Mouse (Mus musculus): Measurements from ENCODE around the gene Mpg. TPM values are rescaled to one million over a fixed set of nuclear protein-coding genes. Genes with fewer than 3 reads are reported as not detected.
A peak's percentile ranks its signal among the peaks of the same experiment; 100 is the strongest.
"Not testable (repeated sequence)": the region's sequence is repeated elsewhere in the genome, so short reads cannot be mapped to it uniquely, and the experiment has no call there.

Gene Mpg
- polyA plus RNA-seq, 1 experiment from 2014 or later: 39.8 TPM

- no peak overlapping the region for H3K4me3 ChIP-seq (ENCODE audit: low read length)
- H3K36me3 ChIP-seq (ENCODE audit: control insufficient read depth, insufficient read depth, low read length): no peaks in the 10 kb centered on the region
- H3K9me3 ChIP-seq (ENCODE audit: control insufficient read depth, low read length): no peaks in the 10 kb centered on the region
- WGBS: 39% methylated on average over 6 of the region's 6 CpGs
- H3K27ac ChIP-seq (ENCODE audit: low read depth, low read length): no peak overlapping the region
- ATAC-seq (ENCODE audit: low FRiP score, low TSS enrichment): no peak
- no peak overlapping the region for H3K9ac ChIP-seq (ENCODE audit: low read depth, low read length)
- no peaks in the 10 kb centered on the region for H3K4me1 ChIP-seq (ENCODE audit: control insufficient read depth, insufficient read depth, low read length)
- no peaks in the 10 kb centered on the region for H3K27me3 ChIP-seq (ENCODE audit: control insufficient read depth, insufficient read depth, low read length)
- no peak overlapping the region for H3K4me2 ChIP-seq (replicated peaks; ENCODE audit: low read depth, low read length)
Observed at GRCm38 (mm10) chr11:32199230-32199629, 27.1 kb upstream of the Mpg start.

GRCm38 (mm10) chr11:32200075-32200601, 26.2 kb upstream of the Mpg start, which contains the start of gene Il9r:
Gene Il9r (minus strand): TSS chr11:32200279.
- no peak for ATAC-seq (ENCODE audit: low FRiP score, low TSS enrichment)
- H3K36me3 ChIP-seq (ENCODE audit: control insufficient read depth, insufficient read depth, low read length): no peaks in the 10 kb centered on the region
- no peak within 1 kb of the TSS for H3K9ac ChIP-seq (ENCODE audit: low read depth, low read length)
- H3K9me3 ChIP-seq (ENCODE audit: control insufficient read depth, low read length): no peaks in the 10 kb centered on the region
- WGBS: 68% methylated on average over 10 of the region's 10 CpGs
- H3K27me3 ChIP-seq (ENCODE audit: control insufficient read depth, insufficient read depth, low read length): no peaks in the 10 kb centered on the region
- H3K4me1 ChIP-seq (ENCODE audit: control insufficient read depth, insufficient read depth, low read length): no peaks in the 10 kb centered on the region
- H3K4me2 ChIP-seq (replicated peaks; ENCODE audit: low read depth, low read length): no peak within 1 kb of the TSS
- H3K27ac ChIP-seq (ENCODE audit: low read depth, low read length): no peak within 1 kb of the TSS
- no peak within 1 kb of the TSS for H3K4me3 ChIP-seq (ENCODE audit: low read length)

GRCm38 (mm10) chr11:32200992-32201391, 25.3 kb upstream of the Mpg start:
- H3K9me3 ChIP-seq (ENCODE audit: control insufficient read depth, low read length); H3K27ac ChIP-seq (ENCODE audit: low read depth, low read length); H3K36me3 ChIP-seq (ENCODE audit: control insufficient read depth, insufficient read depth, low read length); ATAC-seq (ENCODE audit: low FRiP score, low TSS enrichment); H3K9ac ChIP-seq (ENCODE audit: low read depth, low read length); H3K27me3 ChIP-seq (ENCODE audit: control insufficient read depth, insufficient read depth, low read length); H3K4me1 ChIP-seq (ENCODE audit: control insufficient read depth, insufficient read depth, low read length); H3K4me2 ChIP-seq (replicated peaks; ENCODE audit: low read depth, low read length); H3K4me3 ChIP-seq (ENCODE audit: low read length): not testable (repeated sequence)
- 65% methylated on average over 1 of the region's 1 CpGs for WGBS

GRCm38 (mm10) chr11:32201922-32202685, 24.2 kb upstream of the Mpg start:
- Histone ChIP-seq H3K36me3 (ENCODE audit: control insufficient read depth, insufficient read depth, low read length) (no peaks in the 10 kb centered on the region; the same call in 1 of the 2 replicates), H3K27me3 (ENCODE audit: control insufficient read depth, insufficient read depth, low read length) (no peaks in the 10 kb centered on the region), H3K4me2 (replicated peaks; ENCODE audit: low read depth, low read length) (no peak overlapping the region), H3K4me3 (ENCODE audit: low read length) (no peak overlapping the region), H3K27ac (ENCODE audit: low read depth, low read length) (no peak overlapping the region), H3K4me1 (ENCODE audit: control insufficient read depth, insufficient read depth, low read length) (peaks cover 5% of the 10 kb centered on the region; the same call in 1 of the 2 replicates), H3K9me3 (ENCODE audit: control insufficient read depth, low read length) (no peaks in the 10 kb centered on the region), H3K9ac (ENCODE audit: low read depth, low read length) (no peak overlapping the region)
- WGBS: 80% methylated on average over 11 of the region's 11 CpGs
- ATAC-seq (ENCODE audit: low FRiP score, low TSS enrichment): no peak

- peak within 1 kb of the TSS; percentile 80 for H3K9ac ChIP-seq (ENCODE audit: low read depth, low read length)
- peaks cover 5% of the 10 kb centered on the region; the same call in 1 of the 2 replicates for H3K4me1 ChIP-seq (ENCODE audit: control insufficient read depth, insufficient read depth, low read length)
Observed at GRCm38 (mm10) chr11:32205058-32205873, 21.0 kb upstream of the Mpg start, which contains the start of gene Snrnp25. Gene Snrnp25 (plus strand): TSS chr11:32205415.

GRCm38 (mm10) chr11:32210623-32211022, 15.7 kb upstream of the Mpg start:
- 85% methylated on average over 9 of the region's 9 CpGs for WGBS
- Histone ChIP-seq H3K36me3 (ENCODE audit: control insufficient read depth, insufficient read depth, low read length) (peaks cover 74% of the 10 kb centered on the region), H3K4me3 (ENCODE audit: low read length) (no peak overlapping the region), H3K4me1 (ENCODE audit: control insufficient read depth, insufficient read depth, low read length) (peaks cover 4% of the 10 kb centered on the region; the same call in 1 of the 2 replicates), H3K27me3 (ENCODE audit: control insufficient read depth, insufficient read depth, low read length) (no peaks in the 10 kb centered on the region), H3K9ac (ENCODE audit: low read depth, low read length) (no peak overlapping the region), H3K4me2 (replicated peaks; ENCODE audit: low read depth, low read length) (no peak overlapping the region), H3K27ac (ENCODE audit: low read depth, low read length) (no peak overlapping the region), H3K9me3 (ENCODE audit: control insufficient read depth, low read length) (no peaks in the 10 kb centered on the region)
- ATAC-seq (ENCODE audit: low FRiP score, low TSS enrichment): no peak

More at GRCm38 (mm10) chr11:32205058-32205873, 21.0 kb upstream of the Mpg start, which contains the start of gene Snrnp25:
- peak; percentile 100 for ATAC-seq (ENCODE audit: low FRiP score, low TSS enrichment)
- Histone ChIP-seq H3K36me3 (ENCODE audit: control insufficient read depth, insufficient read depth, low read length) (peaks cover 28% of the 10 kb centered on the region), H3K4me2 (replicated peaks; ENCODE audit: low read depth, low read length) (peak within 1 kb of the TSS; percentile 82), H3K27ac (ENCODE audit: low read depth, low read length) (no peak within 1 kb of the TSS), H3K4me3 (ENCODE audit: low read length) (peak within 1 kb of the TSS; percentile 76), H3K27me3 (ENCODE audit: control insufficient read depth, insufficient read depth, low read length) (no peaks in the 10 kb centered on the region), H3K9me3 (ENCODE audit: control insufficient read depth, low read length) (no peaks in the 10 kb centered on the region)
- under 1% methylated on average over 52 of the region's 52 CpGs for WGBS

GRCm38 (mm10) chr11:32215372-32216162, 10.7 kb upstream of the Mpg start:
- no peak overlapping the region for H3K4me2 ChIP-seq (replicated peaks; ENCODE audit: low read depth, low read length)
- H3K9ac ChIP-seq (ENCODE audit: low read depth, low read length): no peak overlapping the region
- WGBS: 94% methylated on average over 18 of the region's 18 CpGs
- no peaks in the 10 kb centered on the region for H3K9me3 ChIP-seq (ENCODE audit: control insufficient read depth, low read length)
- peaks cover 8% of the 10 kb centered on the region; the same call in 1 of the 2 replicates for H3K4me1 ChIP-seq (ENCODE audit: control insufficient read depth, insufficient read depth, low read length)
- ATAC-seq (ENCODE audit: low FRiP score, low TSS enrichment): no peak
- H3K4me3 ChIP-seq (ENCODE audit: low read length): no peak overlapping the region
- no peaks in the 10 kb centered on the region for H3K27me3 ChIP-seq (ENCODE audit: control insufficient read depth, insufficient read depth, low read length)
- no peak overlapping the region for H3K27ac ChIP-seq (ENCODE audit: low read depth, low read length)
- peaks cover 48% of the 10 kb centered on the region for H3K36me3 ChIP-seq (ENCODE audit: control insufficient read depth, insufficient read depth, low read length)

GRCm38 (mm10) chr11:32216851-32217250, 9.5 kb upstream of the Mpg start:
- 26% methylated on average over 8 of the region's 8 CpGs for WGBS
- Histone ChIP-seq H3K9ac (ENCODE audit: low read depth, low read length) (no peak overlapping the region), H3K4me3 (ENCODE audit: low read length) (no peak overlapping the region), H3K27me3 (ENCODE audit: control insufficient read depth, insufficient read depth, low read length) (no peaks in the 10 kb centered on the region), H3K36me3 (ENCODE audit: control insufficient read depth, insufficient read depth, low read length) (peaks cover 37% of the 10 kb centered on the region), H3K9me3 (ENCODE audit: control insufficient read depth, low read length) (no peaks in the 10 kb centered on the region), H3K4me2 (replicated peaks; ENCODE audit: low read depth, low read length) (no peak overlapping the region), H3K27ac (ENCODE audit: low read depth, low read length) (no peak overlapping the region), H3K4me1 (ENCODE audit: control insufficient read depth, insufficient read depth, low read length) (peaks cover 13% of the 10 kb centered on the region; the same call in 1 of the 2 replicates)
- no peak for ATAC-seq (ENCODE audit: low FRiP score, low TSS enrichment)

Measured in kidney, embryonic 14.5 days (tissue).